Mouse (Mus musculus): ENCODE data around the gene Zfp868.
"Not testable (repeated sequence)": the region's sequence is repeated elsewhere in the genome, so short reads cannot be mapped to it uniquely, and the experiment has no call there.

Gene Zfp868

DNA sequence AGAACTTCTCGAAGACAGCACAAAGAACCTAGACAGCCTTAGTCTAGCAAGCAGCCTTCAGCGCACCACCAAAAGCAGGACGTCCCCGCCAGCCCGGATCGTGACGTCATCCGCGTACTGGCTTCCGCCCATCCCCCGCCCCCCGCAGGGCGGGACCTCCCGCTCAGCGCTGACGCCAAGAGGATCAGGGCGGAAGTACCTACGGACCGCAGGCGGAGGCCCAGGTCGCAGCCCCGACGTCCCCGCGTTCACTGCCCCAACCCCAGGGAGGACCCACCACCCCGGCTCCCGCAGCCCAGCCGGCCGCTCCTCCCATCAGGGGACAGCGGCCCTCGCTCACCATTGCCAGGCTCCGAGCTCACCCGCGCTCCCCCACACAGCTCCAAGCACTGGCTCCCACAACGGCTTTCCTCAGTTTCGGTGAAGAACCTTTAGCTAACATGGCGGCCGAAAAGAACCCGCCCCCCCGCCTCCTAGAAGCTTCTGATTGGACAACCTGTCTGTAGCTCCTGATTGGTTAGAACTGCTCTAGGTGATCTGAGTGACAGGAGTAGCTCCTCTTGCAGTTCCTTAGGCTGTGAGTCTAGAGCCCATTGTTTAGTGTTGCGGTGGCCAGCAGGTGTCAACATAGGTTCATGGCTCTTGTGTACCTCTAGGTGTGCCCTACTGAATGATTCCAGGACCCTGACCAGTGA, at the start of gene Zfp868:
Gene Zfp868 (minus strand): TSS at position 454 of the 695 bp plus-strand sequence.
- DNase-seq (ENCODE audit: low spot score in 2 of 2) = peak; percentile 93 to 98

DNA sequence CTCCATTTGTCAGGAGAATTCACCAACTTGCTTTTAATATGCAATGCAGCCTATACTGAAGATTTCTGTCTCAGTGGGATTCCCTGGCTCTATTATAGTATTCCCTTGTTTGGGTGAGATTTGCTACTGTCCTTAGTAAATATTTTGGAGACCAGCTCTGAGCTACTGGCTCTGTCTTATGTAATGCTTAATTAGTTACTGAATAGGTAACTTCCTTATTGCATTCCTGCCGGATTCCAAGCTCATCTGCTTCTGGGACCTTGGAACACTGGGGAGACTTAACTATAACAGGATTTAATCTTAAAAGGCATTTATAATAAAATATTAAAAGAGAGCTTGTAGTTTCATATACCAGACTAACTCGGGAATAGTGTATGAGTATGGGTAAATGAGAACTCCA, 39.7 kb upstream of the Zfp868 start:
- not testable (repeated sequence) for DNase-seq (ENCODE audit: low spot score in 2 of 2)

DNA sequence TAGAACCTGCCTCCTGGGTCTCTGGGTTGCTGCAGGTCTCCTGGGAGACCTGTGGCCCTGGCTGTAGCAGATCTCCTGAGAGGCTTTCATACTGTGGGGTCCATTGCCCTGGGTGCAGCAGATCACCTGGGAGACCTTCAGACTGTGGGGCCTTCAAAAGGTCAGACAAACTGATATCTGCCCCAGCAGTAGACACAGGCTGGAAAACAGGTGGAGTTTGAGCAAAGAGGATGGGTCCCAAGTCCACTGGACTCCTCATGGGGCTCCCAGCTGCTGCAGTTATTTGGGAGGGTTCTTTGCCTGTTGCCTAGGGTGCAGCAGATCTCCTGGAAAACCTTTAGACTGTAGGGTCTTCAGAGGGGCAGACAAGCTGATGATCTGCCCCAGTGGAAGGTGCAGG, 35.9 kb upstream of the Zfp868 start:
- DNase-seq (ENCODE audit: low spot score in 2 of 2) = no peak

DNA sequence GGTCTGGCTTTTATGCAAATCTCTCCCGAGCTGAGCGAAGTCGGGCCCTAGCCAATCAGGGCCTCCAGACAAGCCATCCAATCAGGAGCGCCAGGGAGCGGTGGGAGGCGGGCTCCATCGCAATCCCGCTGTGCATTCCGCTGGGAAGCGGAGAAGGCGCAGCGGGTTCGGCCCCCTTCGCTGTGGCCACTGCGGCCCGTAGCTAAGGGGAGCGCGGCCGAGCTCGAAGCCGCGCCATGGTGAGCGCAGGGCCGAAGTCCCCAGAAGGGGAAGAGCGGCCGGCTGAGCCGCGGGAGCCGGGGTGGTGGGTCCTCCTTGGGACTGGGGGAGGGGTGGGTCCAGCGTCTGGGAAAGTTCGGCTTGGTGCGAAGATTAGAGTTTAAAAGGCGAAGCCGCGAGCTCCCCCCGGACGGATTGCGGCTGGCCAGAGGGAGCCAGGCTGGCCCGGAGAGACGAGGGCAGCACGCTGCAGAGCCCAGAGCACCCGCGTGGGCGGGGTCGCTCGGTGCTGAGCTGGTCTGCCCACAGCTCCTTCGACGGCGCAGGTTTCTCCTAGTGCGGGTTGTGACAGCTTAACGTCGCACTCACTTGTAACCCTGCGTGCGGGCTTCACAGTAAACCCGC, 29.1 kb upstream of the Zfp868 start, which contains the start of gene Zfp964:
Gene Zfp964 (plus strand): TSS at position 122 of the 624 bp plus-strand sequence.
- peak; percentile 87 to 93 for DNase-seq (ENCODE audit: low spot score in 2 of 2)

DNA sequence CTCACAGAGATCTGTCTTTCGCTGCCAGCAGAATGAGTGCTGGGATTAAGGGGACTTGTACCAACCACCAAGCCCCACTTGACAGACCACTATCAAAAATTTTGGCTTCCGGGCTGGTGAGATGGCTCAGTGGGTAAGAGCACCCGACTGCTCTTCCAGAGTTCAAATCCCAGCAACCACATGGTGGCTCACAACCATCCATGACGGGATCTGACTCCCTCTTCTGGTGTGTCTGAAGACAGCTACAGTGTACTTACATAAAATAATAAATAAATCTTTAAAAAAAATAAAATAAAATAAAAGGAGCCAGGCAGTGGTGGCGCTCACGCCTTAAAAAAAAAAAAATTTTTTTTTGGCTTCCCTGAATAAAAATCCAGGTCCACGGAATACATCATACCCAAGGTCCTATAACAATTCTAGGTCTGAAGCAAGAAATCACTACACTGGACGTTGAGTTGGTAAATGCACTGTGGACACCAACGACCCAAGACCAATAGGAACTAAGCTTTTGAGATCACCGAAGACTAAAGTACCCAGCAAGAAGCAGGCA, 28.5 kb upstream of the Zfp868 start:
- no peak for DNase-seq (ENCODE audit: low spot score in 2 of 2)

DNA sequence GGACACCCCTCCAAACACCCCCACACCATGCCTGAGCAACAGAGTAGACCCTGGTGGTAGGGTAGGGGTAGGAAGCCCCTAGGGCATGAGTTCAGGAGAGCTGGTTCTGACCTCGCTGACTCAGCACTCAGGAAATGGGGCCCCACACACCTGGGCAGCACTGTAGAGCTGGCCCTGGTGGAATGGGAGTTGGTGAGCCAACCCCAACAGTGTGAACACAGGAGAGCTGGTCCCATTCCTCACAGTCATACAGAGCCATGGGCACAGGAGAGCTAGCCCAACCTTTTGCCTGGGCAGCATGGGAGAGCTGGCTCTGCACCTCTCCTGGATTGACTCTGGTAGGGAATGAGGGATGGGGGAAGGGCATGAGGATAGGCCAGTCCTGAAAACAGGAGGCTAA, 7.3 kb downstream of the Zfp868 start:
- no peak for DNase-seq (ENCODE audit: low spot score in 2 of 2)

DNA sequence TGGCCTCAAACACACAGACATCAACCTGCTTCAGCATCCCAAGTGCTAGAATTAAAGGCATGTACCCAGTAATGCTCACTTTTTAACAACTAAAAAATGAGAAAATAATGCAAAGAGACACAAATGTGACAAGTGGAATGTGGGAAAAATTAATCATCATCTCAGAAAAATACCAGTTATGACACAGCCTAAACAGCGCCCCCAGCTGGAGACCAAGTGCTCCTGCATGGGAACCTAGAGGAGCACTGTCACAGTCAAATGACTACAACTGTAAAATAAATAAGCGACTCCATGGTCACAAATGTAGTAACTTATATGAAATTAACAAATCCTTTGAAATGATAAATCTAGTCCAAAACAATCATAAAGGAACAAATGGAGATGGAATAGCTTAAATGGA, 10.7 kb downstream of the Zfp868 start:
- DNase-seq (ENCODE audit: low spot score in 2 of 2) = no peak

DNA sequence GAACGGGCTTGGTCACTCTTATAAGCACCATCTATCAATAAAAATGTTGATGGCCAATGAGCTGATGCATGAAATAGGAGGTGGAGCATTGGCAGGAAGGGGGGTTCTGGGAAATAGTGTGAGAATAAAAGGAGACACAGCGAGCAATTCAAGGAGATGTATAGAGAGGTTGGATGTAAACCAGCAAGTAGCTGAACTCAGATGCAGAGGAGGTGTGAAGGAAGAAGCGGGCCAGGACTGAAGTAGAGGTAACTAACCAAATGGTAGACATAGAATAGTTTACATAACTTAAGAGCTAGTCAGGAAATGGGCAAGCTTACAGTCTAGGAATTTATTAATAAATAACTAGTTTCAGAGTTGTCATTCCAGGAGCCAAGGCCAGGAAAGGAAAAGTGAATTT, 27.8 kb downstream of the Zfp868 start:
- DNase-seq (ENCODE audit: low spot score in 2 of 2) = not testable (repeated sequence)

DNA sequence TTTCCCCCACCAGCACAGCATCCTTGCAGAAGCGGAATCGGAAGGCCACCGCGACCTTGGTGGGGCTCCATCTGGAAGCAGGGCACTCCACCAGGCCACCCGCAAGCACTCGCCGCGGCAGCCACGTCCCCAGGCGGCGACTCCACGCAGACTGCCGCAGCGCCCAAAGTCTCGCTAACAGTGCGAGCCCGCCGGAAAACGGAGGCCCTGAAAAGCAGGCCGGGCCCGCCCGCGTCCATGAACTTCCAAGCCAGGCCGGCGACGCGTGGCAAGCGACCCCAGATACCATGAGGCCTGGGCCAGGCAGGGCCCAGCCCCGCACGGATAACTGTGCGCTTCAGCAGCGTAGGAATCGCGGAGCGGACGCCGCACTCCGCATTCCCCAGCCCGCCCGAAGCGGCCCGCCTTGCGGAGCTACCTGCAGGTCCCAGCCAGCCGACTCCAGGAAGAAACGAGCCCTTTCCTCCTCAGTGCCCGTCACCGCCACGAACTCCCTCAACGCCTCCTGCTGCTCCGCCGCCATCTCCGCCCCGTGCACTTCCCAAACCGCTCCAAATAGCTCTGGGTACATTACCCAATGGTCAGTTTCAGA, 40.6 kb downstream of the Zfp868 start:
- peak; percentile 10 to 31 for DNase-seq (ENCODE audit: low spot score in 2 of 2)

DNA sequence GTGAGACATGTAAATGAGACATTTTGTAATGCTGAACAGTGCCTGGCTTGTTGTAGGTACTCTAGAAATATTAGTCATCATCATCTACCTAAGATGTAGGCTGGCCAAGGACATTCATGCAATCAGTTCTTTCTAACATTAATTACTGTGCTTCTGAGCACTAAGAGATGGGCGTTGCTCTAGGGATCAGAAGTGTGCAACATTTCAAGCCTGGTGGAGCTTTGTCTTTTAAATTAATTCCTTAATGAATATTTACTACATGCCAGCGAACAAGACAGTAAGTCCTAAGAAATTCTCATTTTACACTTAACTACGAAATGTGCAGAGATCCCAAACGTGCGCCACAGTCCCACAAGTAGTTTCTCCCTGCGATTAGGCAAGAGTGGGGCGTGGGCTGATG, 41.1 kb downstream of the Zfp868 start:
- DNase-seq (ENCODE audit: low spot score in 2 of 2) = not testable (repeated sequence)

All from frontal cortex, postnatal 10 days (tissue).